Comparison of ENCODE assay signal across 10 mouse cellular contexts in genomic region chrX:48011656-48012055, GRCm38 (mm10).
"Had no signal": no experiment of that assay in that cellular context is flagged by ENCODE, and none has a peak within 500 bp of the region (broad histone marks: within the 10 kb centered on the region; RNA-seq: fewer than 3 reads in every experiment).

No protein-coding gene starts in this region.

- H3K36me3 ChIP-seq: limb, embryonic 12.5 days; midbrain, embryonic 12.5 days; neural tube, embryonic 15.5 days had no signal

- H3K4me3 ChIP-seq: limb, embryonic 12.5 days; midbrain, embryonic 12.5 days; neural tube, embryonic 15.5 days had no signal

- H3K4me2 ChIP-seq: limb, embryonic 12.5 days; midbrain, embryonic 12.5 days; neural tube, embryonic 15.5 days had no signal

- H3K27ac ChIP-seq: limb, embryonic 12.5 days; liver, embryonic 14.5 days; midbrain, embryonic 12.5 days; neural tube, embryonic 15.5 days; stomach, postnatal 0 days had no signal

- DNase-seq: kidney, postnatal 14 days; lung, adult 18-20 months; right cerebral cortex, adult 18-20 months; right cerebral cortex, postnatal 25 days; thymus, postnatal 14 days had no signal

- H3K27me3 ChIP-seq: limb, embryonic 12.5 days; neural tube, embryonic 15.5 days had no signal

- H3K9ac ChIP-seq: limb, embryonic 12.5 days; liver, embryonic 14.5 days; midbrain, embryonic 12.5 days; neural tube, embryonic 15.5 days had no signal

- H3K9me3 ChIP-seq: limb, embryonic 12.5 days; midbrain, embryonic 12.5 days; neural tube, embryonic 15.5 days had no signal

- H3K4me1 ChIP-seq: limb, embryonic 12.5 days had no signal
